Mouse (Mus musculus): ENCODE measurements around the gene Tubgcp2. TPM values are rescaled to one million over a fixed set of nuclear protein-coding genes. Genes with fewer than 3 reads are reported as not detected.

Tubgcp2 gene
- total and polyA plus RNA-seq, 3 experiments = 27.1 to 43.6 TPM; not detected in 1

GRCm38 (mm10) chr7:140060936-140061831 is 24.7 kb upstream of the Tubgcp2 start:
- Histone ChIP-seq H3K4me3 (ENCODE audit: control insufficient read depth in 1 of 2, insufficient read depth in 1 of 2, low read depth in 2 of 2, low read length in 2 of 2) (no peak overlapping the region), H3K4me1 (ENCODE audit: control insufficient read depth in 1 of 2, insufficient read depth in 2 of 2, low read length in 2 of 2) (no peaks in the 10 kb centered on the region), H3K79me2 (ENCODE audit: control insufficient read depth, insufficient read depth, low read length, poor library complexity) (no peaks in the 10 kb centered on the region), H3K9ac (ENCODE audit: control insufficient read depth, low read depth, low read length, poor library complexity, severe bottlenecking) (no peak overlapping the region), H3K27ac (ENCODE audit: control insufficient read depth, low read depth, low read length) (no peak overlapping the region), H3K9me3 (replicated peaks; ENCODE audit: insufficient read depth, low read length) (no peaks in the 10 kb centered on the region), H3K27me3 (ENCODE audit: control insufficient read depth in 1 of 2, insufficient read depth in 2 of 2, low read length in 2 of 2) (no peaks in the 10 kb centered on the region; a peak in 1 of 4 replicates), H3K36me3 (ENCODE audit: control insufficient read depth in 1 of 2, insufficient read depth in 2 of 2, low read length in 2 of 2) (no peaks in the 10 kb centered on the region)
- DNase-seq (ENCODE audit: low read depth, low spot score) = no peak
- TF ChIP-seq ELF1 (IDR thresholded peaks at IDR 0.05; ENCODE audit: low read depth, low read length) (no peak), TAL1 (IDR thresholded peaks at IDR 0.05; ENCODE audit: low read length) (no peak), MYC (IDR thresholded peaks at IDR 0.05; ENCODE audit: low read depth, low read length) (no peak), CHD1 (IDR thresholded peaks at IDR 0.05; ENCODE audit: low read depth, low read length) (no peak), MEF2A (IDR thresholded peaks at IDR 0.05; ENCODE audit: extremely low read depth, insufficient replicate concordance, low read depth, low read length, poor library complexity, severe bottlenecking) (no peak), MAZ (IDR thresholded peaks at IDR 0.05; ENCODE audit: low read depth, low read length) (no peak), MAFK (IDR thresholded peaks at IDR 0.05; ENCODE audit: borderline replicate concordance, low read depth, low read length) (no peak), USF1 (IDR thresholded peaks at IDR 0.05; ENCODE audit: low read depth, low read length) (no peak), E2F4 (IDR thresholded peaks at IDR 0.05; ENCODE audit: borderline replicate concordance, low read depth, low read length) (no peak), NRF1 (IDR thresholded peaks at IDR 0.05; ENCODE audit: insufficient read depth, low read depth, low read length, poor library complexity, severe bottlenecking) (no peak), POLR2A (IDR thresholded peaks at IDR 0.05; ENCODE audit: control insufficient read depth in 1 of 2, insufficient read depth in 1 of 2, low read depth in 1 of 2, low read length in 2 of 2, poor library complexity in 1 of 2) (no peak), MAX (IDR thresholded peaks at IDR 0.05; ENCODE audit: low read length) (no peak), NELFE (IDR thresholded peaks at IDR 0.05; ENCODE audit: low read depth, low read length) (no peak), ZKSCAN1 (IDR thresholded peaks at IDR 0.05; ENCODE audit: low read depth, low read length) (no peak)

GRCm38 (mm10) chr7:140059601-140060000 is 23.1 kb upstream of the Tubgcp2 start:
- Histone ChIP-seq H3K9me3 (replicated peaks; ENCODE audit: insufficient read depth, low read length) (no peaks in the 10 kb centered on the region), H3K4me1 (ENCODE audit: control insufficient read depth in 1 of 2, insufficient read depth in 2 of 2, low read length in 2 of 2) (no peaks in the 10 kb centered on the region), H3K27ac (ENCODE audit: control insufficient read depth, low read depth, low read length) (no peak overlapping the region), H3K79me2 (ENCODE audit: control insufficient read depth, insufficient read depth, low read length, poor library complexity) (no peaks in the 10 kb centered on the region), H3K27me3 (ENCODE audit: control insufficient read depth in 1 of 2, insufficient read depth in 2 of 2, low read length in 2 of 2) (no peaks in the 10 kb centered on the region; a peak in 1 of 4 replicates), H3K9ac (ENCODE audit: control insufficient read depth, low read depth, low read length, poor library complexity, severe bottlenecking) (no peak overlapping the region), H3K4me3 (ENCODE audit: control insufficient read depth in 1 of 2, insufficient read depth in 1 of 2, low read depth in 2 of 2, low read length in 2 of 2) (no peak overlapping the region), H3K36me3 (ENCODE audit: control insufficient read depth in 1 of 2, insufficient read depth in 2 of 2, low read length in 2 of 2) (no peaks in the 10 kb centered on the region)
- DNase-seq (ENCODE audit: low read depth, low spot score) = no peak
- TF ChIP-seq GATA1 (IDR thresholded peaks at IDR 0.05; ENCODE audit: low read depth, low read length) (no peak), JUND (IDR thresholded peaks at IDR 0.05; ENCODE audit: low read depth, low read length) (no peak), TAL1 (IDR thresholded peaks at IDR 0.05; ENCODE audit: low read length) (no peak), NRF1 (IDR thresholded peaks at IDR 0.05; ENCODE audit: insufficient read depth, low read depth, low read length, poor library complexity, severe bottlenecking) (no peak), CHD1 (IDR thresholded peaks at IDR 0.05; ENCODE audit: low read depth, low read length) (no peak), ZNF384 (IDR thresholded peaks at IDR 0.05; ENCODE audit: low read depth, low read length) (no peak), TBP (IDR thresholded peaks at IDR 0.05; ENCODE audit: low read depth, low read length) (no peak), UBTF (IDR thresholded peaks at IDR 0.05; ENCODE audit: borderline replicate concordance, insufficient read depth, low read depth, low read length) (no peak), POLR2A (IDR thresholded peaks at IDR 0.05; ENCODE audit: control insufficient read depth in 1 of 2, insufficient read depth in 1 of 2, low read depth in 1 of 2, low read length in 2 of 2, poor library complexity in 1 of 2) (no peak), CHD2 (IDR thresholded peaks at IDR 0.05; ENCODE audit: low read length) (no peak), ETS1 (IDR thresholded peaks at IDR 0.05; ENCODE audit: low read depth, low read length) (no peak), NELFE (IDR thresholded peaks at IDR 0.05; ENCODE audit: low read depth, low read length) (no peak), MXI1 (IDR thresholded peaks at IDR 0.05; ENCODE audit: low read depth, low read length) (no peak), MYC (IDR thresholded peaks at IDR 0.05; ENCODE audit: low read depth, low read length) (no peak), CTCF (IDR thresholded peaks at IDR 0.05 in 2 of 3, conservative IDR thresholded peaks at IDR 0.05 in 1 of 3; ENCODE audit: control insufficient read depth in 1 of 3, insufficient read depth in 1 of 3, low read depth in 2 of 3, low read length in 3 of 3, poor library complexity in 1 of 3, severe bottlenecking in 1 of 3) (no peak), POLR2AphosphoS2 (IDR thresholded peaks at IDR 0.05; ENCODE audit: low read length) (no peak), KAT2A (conservative IDR thresholded peaks at IDR 0.05; ENCODE audit: low read depth, low read length) (no peak), POLR2AphosphoS5 (IDR thresholded peaks at IDR 0.05; ENCODE audit: borderline replicate concordance, low read depth, low read length) (no peak), SMC3 (IDR thresholded peaks at IDR 0.05; ENCODE audit: low read depth, low read length) (no peak), HCFC1 (IDR thresholded peaks at IDR 0.05; ENCODE audit: low read depth, low read length) (no peak)
